Mouse (Mus musculus): Measurements from ENCODE around the gene Ccdc155. TPM values are rescaled to one million over a fixed set of nuclear protein-coding genes. Genes with fewer than 3 reads are reported as not detected.

The Ccdc155 gene
- 0.58 and 0.95 TPM in 2 replicates for polyA plus RNA-seq (2015; fragmentation: Nextera tagmentation; extraction: Ambion mirVana)

GRCm38 (mm10) chr7:45204380-45205143, at the start of gene Ccdc155:
Ccdc155 (minus strand) TSS chr7:45204892.
- Histone ChIP-seq H3K4me2 (ENCODE audit: low read length) (peak within 1 kb of the TSS; percentile 67), H3K27me3 (replicated peaks; ENCODE audit: control insufficient read depth, insufficient read depth, low read length) (no peaks in the 10 kb centered on the region), H3K9ac (replicated peaks; ENCODE audit: low read depth, low read length) (peak within 1 kb of the TSS; percentile 54), H3K9me3 (ENCODE audit: control insufficient read depth, low read length) (no peaks in the 10 kb centered on the region), H3K4me1 (replicated peaks; ENCODE audit: control insufficient read depth, insufficient read depth, low read length) (peaks cover 4% of the 10 kb centered on the region; the same call in 1 of the 2 replicates), H3K36me3 (ENCODE audit: control insufficient read depth, insufficient read depth) (no peaks in the 10 kb centered on the region), H3K4me3 (replicated peaks; ENCODE audit: low read length) (peak within 1 kb of the TSS; percentile 55), H3K27ac (ENCODE audit: low read length) (peak within 1 kb of the TSS; percentile 75)
- peak; percentile 100 for ATAC-seq
- WGBS = 8% methylated on average over 43 of the region's 44 CpGs

GRCm38 (mm10) chr7:45253806-45254205, 49.1 kb upstream of the Ccdc155 start:
- H3K4me2 ChIP-seq (ENCODE audit: low read length) = no peak overlapping the region
- WGBS = 92% methylated on average over 8 of the region's 8 CpGs
- no peaks in the 10 kb centered on the region for H3K9me3 ChIP-seq (ENCODE audit: control insufficient read depth, low read length)
- ATAC-seq = no peak
- H3K4me3 ChIP-seq (replicated peaks; ENCODE audit: low read length) = no peak overlapping the region
- H3K4me1 ChIP-seq (replicated peaks; ENCODE audit: control insufficient read depth, insufficient read depth, low read length) = no peaks in the 10 kb centered on the region
- H3K9ac ChIP-seq (replicated peaks; ENCODE audit: low read depth, low read length) = no peak overlapping the region
- H3K27ac ChIP-seq (ENCODE audit: low read length) = no peak overlapping the region
- no peaks in the 10 kb centered on the region for H3K36me3 ChIP-seq (ENCODE audit: control insufficient read depth, insufficient read depth)
- H3K27me3 ChIP-seq (replicated peaks; ENCODE audit: control insufficient read depth, insufficient read depth, low read length) = no peaks in the 10 kb centered on the region

GRCm38 (mm10) chr7:45247666-45248065, 43.0 kb upstream of the Ccdc155 start:
- WGBS = 38% methylated on average over 3 of the region's 3 CpGs
- Histone ChIP-seq H3K9me3 (ENCODE audit: control insufficient read depth, low read length) (no peaks in the 10 kb centered on the region), H3K4me1 (replicated peaks; ENCODE audit: control insufficient read depth, insufficient read depth, low read length) (no peaks in the 10 kb centered on the region), H3K27me3 (replicated peaks; ENCODE audit: control insufficient read depth, insufficient read depth, low read length) (no peaks in the 10 kb centered on the region), H3K27ac (ENCODE audit: low read length) (no peak overlapping the region), H3K9ac (replicated peaks; ENCODE audit: low read depth, low read length) (no peak overlapping the region), H3K4me2 (ENCODE audit: low read length) (no peak overlapping the region), H3K4me3 (replicated peaks; ENCODE audit: low read length) (no peak overlapping the region), H3K36me3 (ENCODE audit: control insufficient read depth, insufficient read depth) (no peaks in the 10 kb centered on the region)
- no peak for ATAC-seq

- 79% methylated on average over 6 of the region's 6 CpGs for WGBS
- Histone ChIP-seq H3K4me1 (replicated peaks; ENCODE audit: control insufficient read depth, insufficient read depth, low read length) (peaks cover 10% of the 10 kb centered on the region), H3K9ac (replicated peaks; ENCODE audit: low read depth, low read length) (no peak overlapping the region), H3K36me3 (ENCODE audit: control insufficient read depth, insufficient read depth) (no peaks in the 10 kb centered on the region), H3K27me3 (replicated peaks; ENCODE audit: control insufficient read depth, insufficient read depth, low read length) (peaks cover 18% of the 10 kb centered on the region), H3K27ac (ENCODE audit: low read length) (no peak overlapping the region), H3K9me3 (ENCODE audit: control insufficient read depth, low read length) (no peaks in the 10 kb centered on the region), H3K4me2 (ENCODE audit: low read length) (peak overlapping the region; percentile 80), H3K4me3 (replicated peaks; ENCODE audit: low read length) (peak overlapping the region; percentile 47)
- no peak for ATAC-seq
Observed at GRCm38 (mm10) chr7:45241389-45241749, 36.7 kb upstream of the Ccdc155 start.

- H3K27me3 ChIP-seq (replicated peaks; ENCODE audit: control insufficient read depth, insufficient read depth, low read length) = peaks cover 18% of the 10 kb centered on the region
- H3K27ac ChIP-seq (ENCODE audit: low read length) = no peak within 1 kb of the TSS
- peak; percentile 62 for ATAC-seq
- H3K4me1 ChIP-seq (replicated peaks; ENCODE audit: control insufficient read depth, insufficient read depth, low read length) = peaks cover 10% of the 10 kb centered on the region
- H3K36me3 ChIP-seq (ENCODE audit: control insufficient read depth, insufficient read depth) = no peaks in the 10 kb centered on the region
- 11% methylated on average over 53 of the region's 53 CpGs for WGBS
- peak within 1 kb of the TSS; percentile 61 for H3K9ac ChIP-seq (replicated peaks; ENCODE audit: low read depth, low read length)
- no peaks in the 10 kb centered on the region for H3K9me3 ChIP-seq (ENCODE audit: control insufficient read depth, low read length)
- H3K4me2 ChIP-seq (ENCODE audit: low read length) = peak within 1 kb of the TSS; percentile 80
- peak within 1 kb of the TSS; percentile 47 for H3K4me3 ChIP-seq (replicated peaks; ENCODE audit: low read length)
Observed at GRCm38 (mm10) chr7:45240633-45241388, 36.1 kb upstream of the Ccdc155 start, which contains the start of gene Slc6a16. Slc6a16 (plus strand) TSS chr7:45241085.

GRCm38 (mm10) chr7:45240109-45240508, 35.4 kb upstream of the Ccdc155 start:
- no peaks in the 10 kb centered on the region for H3K36me3 ChIP-seq (ENCODE audit: control insufficient read depth, insufficient read depth)
- ATAC-seq = no peak
- H3K4me2 ChIP-seq (ENCODE audit: low read length) = peak overlapping the region; percentile 80
- H3K4me1 ChIP-seq (replicated peaks; ENCODE audit: control insufficient read depth, insufficient read depth, low read length) = peaks cover 11% of the 10 kb centered on the region
- peaks cover 18% of the 10 kb centered on the region for H3K27me3 ChIP-seq (replicated peaks; ENCODE audit: control insufficient read depth, insufficient read depth, low read length)
- H3K9me3 ChIP-seq (ENCODE audit: control insufficient read depth, low read length) = no peaks in the 10 kb centered on the region
- no peak overlapping the region for H3K27ac ChIP-seq (ENCODE audit: low read length)
- 62% methylated on average over 7 of the region's 7 CpGs for WGBS
- no peak overlapping the region for H3K4me3 ChIP-seq (replicated peaks; ENCODE audit: low read length)
- H3K9ac ChIP-seq (replicated peaks; ENCODE audit: low read depth, low read length) = no peak overlapping the region

- H3K27me3 ChIP-seq (replicated peaks; ENCODE audit: control insufficient read depth, insufficient read depth, low read length) = peaks cover 18% of the 10 kb centered on the region
- ATAC-seq = no peak
- no peak within 1 kb of the TSS for H3K27ac ChIP-seq (ENCODE audit: low read length)
- 45% methylated on average over 20 of the region's 20 CpGs for WGBS
- H3K9ac ChIP-seq (replicated peaks; ENCODE audit: low read depth, low read length) = no peak within 1 kb of the TSS
- H3K4me3 ChIP-seq (replicated peaks; ENCODE audit: low read length) = no peak within 1 kb of the TSS
- H3K4me2 ChIP-seq (ENCODE audit: low read length) = no peak within 1 kb of the TSS
- no peaks in the 10 kb centered on the region for H3K9me3 ChIP-seq (ENCODE audit: control insufficient read depth, low read length)
- H3K36me3 ChIP-seq (ENCODE audit: control insufficient read depth, insufficient read depth) = no peaks in the 10 kb centered on the region
- H3K4me1 ChIP-seq (replicated peaks; ENCODE audit: control insufficient read depth, insufficient read depth, low read length) = peaks cover 23% of the 10 kb centered on the region
Observed at GRCm38 (mm10) chr7:45238723-45239496, 34.2 kb upstream of the Ccdc155 start, which contains the start of gene Cd37. Cd37 (minus strand) TSS chr7:45239115.

- Histone ChIP-seq H3K27ac (ENCODE audit: low read length) (no peak overlapping the region), H3K4me3 (replicated peaks; ENCODE audit: low read length) (no peak overlapping the region), H3K4me2 (ENCODE audit: low read length) (no peak overlapping the region), H3K4me1 (replicated peaks; ENCODE audit: control insufficient read depth, insufficient read depth, low read length) (peaks cover 30% of the 10 kb centered on the region), H3K9me3 (ENCODE audit: control insufficient read depth, low read length) (no peaks in the 10 kb centered on the region), H3K9ac (replicated peaks; ENCODE audit: low read depth, low read length) (no peak overlapping the region), H3K36me3 (ENCODE audit: control insufficient read depth, insufficient read depth) (no peaks in the 10 kb centered on the region), H3K27me3 (replicated peaks; ENCODE audit: control insufficient read depth, insufficient read depth, low read length) (peaks cover 18% of the 10 kb centered on the region)
- 74% methylated on average over 17 of the region's 17 CpGs for WGBS
- ATAC-seq = no peak
Observed at GRCm38 (mm10) chr7:45237747-45238699, 33.3 kb upstream of the Ccdc155 start.

All from forebrain, embryonic 16.5 days (tissue).